ENCODE assay signal across 8 mouse cellular contexts in the genomic region with DNA sequence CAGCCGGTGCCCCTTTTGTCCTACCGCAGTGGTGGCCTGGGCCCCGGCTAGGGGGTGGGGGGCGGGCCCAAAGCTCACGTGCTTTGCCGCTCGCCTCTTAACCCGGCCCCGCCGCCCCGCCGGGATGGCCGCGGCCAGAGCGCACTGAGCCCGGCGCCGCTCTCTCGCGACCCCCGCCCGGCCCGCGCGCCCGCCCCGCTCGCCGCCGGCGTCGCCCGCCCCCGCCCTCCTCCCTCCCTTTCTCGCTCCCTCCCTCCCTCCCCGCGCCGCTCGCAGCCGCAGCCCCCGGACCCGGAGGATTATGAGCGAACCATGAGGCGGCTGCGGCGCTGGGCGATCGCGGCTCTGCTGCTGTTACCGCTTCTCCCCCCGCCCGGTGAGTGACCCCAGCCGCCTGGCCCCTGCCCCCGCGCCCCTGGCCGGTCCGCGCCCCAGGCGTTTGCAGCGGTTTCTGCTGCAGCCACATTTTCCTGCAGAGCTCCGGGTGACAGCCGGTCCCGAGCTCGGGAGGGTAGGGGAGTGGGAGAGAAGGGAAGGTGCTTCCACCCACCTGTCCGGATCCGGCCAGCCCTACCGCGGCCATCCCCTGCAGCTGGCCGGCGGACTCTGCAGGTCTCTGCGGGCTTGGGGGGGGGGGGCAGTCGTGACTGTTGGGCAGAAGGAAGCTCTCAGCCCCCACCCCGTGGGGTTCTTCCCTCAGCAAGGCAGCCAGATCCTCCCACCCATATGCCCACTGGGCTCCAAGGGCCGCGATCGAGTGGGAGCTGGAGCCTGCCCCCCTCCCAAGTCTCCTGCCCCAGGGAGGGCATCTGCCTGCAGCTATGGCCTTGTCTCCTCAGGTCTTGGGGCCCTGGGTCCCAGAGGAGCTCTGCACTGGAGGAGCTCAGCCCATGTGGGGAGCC. TPM values are rescaled to one million over a fixed set of nuclear protein-coding genes. Genes with fewer than 3 reads are reported as not detected.
DNase-seq lines count a peak whose midpoint lies in the region; ATAC-seq and TF ChIP-seq lines count a peak whose summit lies in the region.

A gene (plus strand): TSS at position 131 of the 902 bp plus-strand sequence.

- no peaks in the 10 kb centered on the region for H3K9me3 ChIP-seq in lung, embryonic 16.5 days (ENCODE audit: control insufficient read depth, low read length)
- no peaks in the 10 kb centered on the region for H3K9me3 ChIP-seq in forebrain, postnatal 0 days (ENCODE audit: low read length)
- no peaks in the 10 kb centered on the region for H3K9me3 ChIP-seq in liver, embryonic 11.5 days (ENCODE audit: control insufficient read depth, low read length)

- no peaks in the 10 kb centered on the region for H3K36me3 ChIP-seq in lung, embryonic 16.5 days (ENCODE audit: control insufficient read depth, insufficient read depth, low read length)
- H3K36me3 ChIP-seq in forebrain, postnatal 0 days (ENCODE audit: insufficient read depth) = no peaks in the 10 kb centered on the region
- no peaks in the 10 kb centered on the region for H3K36me3 ChIP-seq in liver, embryonic 11.5 days (ENCODE audit: control insufficient read depth, insufficient read depth, low read length)

- DNase-seq in embryo, embryonic 10 days (ENCODE audit: low spot score) = peak; percentile 31
- no peak for DNase-seq in embryo, embryonic 9.5 days (ENCODE audit: extremely low spot score)
- no peak for DNase-seq in lung, postnatal 14 days
- DNase-seq in forebrain, postnatal 0 days = peak; percentile 60
- no peak for DNase-seq in liver, embryonic 11.5 days (ENCODE audit: low spot score)
- peak; percentile 55 for DNase-seq in testis, postnatal 10 days (ENCODE audit: low spot score)
- no peak for DNase-seq in spleen, postnatal 36 days (ENCODE audit: low spot score in 2 of 2)

- WGBS in lung, embryonic 16.5 days = under 1% methylated on average over 55 of the region's 76 CpGs
- 3% methylated on average over 58 of the region's 76 CpGs for WGBS in forebrain, postnatal 0 days
- under 1% methylated on average over 64 of the region's 76 CpGs for WGBS in liver, embryonic 11.5 days

- no peak for TF ChIP-seq CTCF in forebrain, postnatal 0 days (IDR thresholded peaks at IDR 0.05; ENCODE audit: low read depth)

- ATAC-seq in lung, embryonic 16.5 days (ENCODE audit: low read depth) = peak; percentile 39; the same call in 1 of the 2 replicates
- ATAC-seq in forebrain, postnatal 0 days = peak; percentile 70
- ATAC-seq in liver, embryonic 11.5 days (replicated peaks; ENCODE audit: low FRiP score) = no peak

- peaks cover 21% of the 10 kb centered on the region for H3K27me3 ChIP-seq in lung, embryonic 16.5 days (ENCODE audit: control insufficient read depth, insufficient read depth, low read depth, low read length)
- H3K27me3 ChIP-seq in forebrain, postnatal 0 days (ENCODE audit: insufficient read depth, low read length) = no peaks in the 10 kb centered on the region
- H3K27me3 ChIP-seq in liver, embryonic 11.5 days (replicated peaks; ENCODE audit: control insufficient read depth, insufficient read depth, low read length) = peaks cover 47% of the 10 kb centered on the region

- no peak within 1 kb of the TSS for H3K27ac ChIP-seq in lung, embryonic 16.5 days (ENCODE audit: low read length)
- H3K27ac ChIP-seq in forebrain, postnatal 0 days (ENCODE audit: low read depth, low read length) = peak within 1 kb of the TSS; percentile 36; the same call in 1 of the 2 replicates
- no peak within 1 kb of the TSS for H3K27ac ChIP-seq in liver, embryonic 11.5 days (ENCODE audit: low read depth, low read length)

- peak within 1 kb of the TSS; percentile 100 for H3K4me2 ChIP-seq in lung, embryonic 16.5 days (ENCODE audit: low read depth, low read length)
- peak within 1 kb of the TSS; percentile 88 for H3K4me2 ChIP-seq in forebrain, postnatal 0 days (ENCODE audit: low read depth)
- H3K4me2 ChIP-seq in liver, embryonic 11.5 days = peak within 1 kb of the TSS; percentile 89

- H3K4me3 ChIP-seq in lung, embryonic 16.5 days (ENCODE audit: low read length) = peak within 1 kb of the TSS; percentile 60
- H3K4me3 ChIP-seq in forebrain, postnatal 0 days (ENCODE audit: low read depth, low read length) = peak within 1 kb of the TSS; percentile 65
- H3K4me3 ChIP-seq in liver, embryonic 11.5 days (ENCODE audit: low read depth, low read length) = peak within 1 kb of the TSS; percentile 57

- peaks cover 8% of the 10 kb centered on the region for H3K4me1 ChIP-seq in lung, embryonic 16.5 days (replicated peaks; ENCODE audit: control insufficient read depth, insufficient read depth, low read length)
- peaks cover 11% of the 10 kb centered on the region; the same call in 1 of the 2 replicates for H3K4me1 ChIP-seq in forebrain, postnatal 0 days (ENCODE audit: insufficient read depth)
- H3K4me1 ChIP-seq in liver, embryonic 11.5 days (replicated peaks; ENCODE audit: control insufficient read depth, insufficient read depth, low read length) = peaks cover 9% of the 10 kb centered on the region

- peak within 1 kb of the TSS; percentile 69 for H3K9ac ChIP-seq in lung, embryonic 16.5 days (ENCODE audit: low read length)
- peak within 1 kb of the TSS; percentile 90 for H3K9ac ChIP-seq in forebrain, postnatal 0 days
- peak within 1 kb of the TSS; percentile 26; the same call in 1 of the 2 replicates for H3K9ac ChIP-seq in liver, embryonic 11.5 days (ENCODE audit: low read depth, low read length)

RNA-seq across cellular contexts. Expression of the gene that starts here (rescaled TPM):
- polyA plus RNA-seq in lung, embryonic 16.5 days (2015; fragmentation: Nextera tagmentation; extraction: Ambion mirVana) = 5.0 and 5.1 TPM in 2 replicates
- 37.9 and 49.9 TPM in 2 replicates for total RNA-seq in forebrain, postnatal 0 days (2014; rRNA removed)
- polyA plus RNA-seq in forebrain, postnatal 0 days (2015; fragmentation: Nextera tagmentation; extraction: Ambion mirVana) = 14.1 and 17.6 TPM in 2 replicates
- 1.4 and 2.0 TPM in 2 replicates for polyA plus RNA-seq in liver, embryonic 11.5 days (2014; fragmentation: Nextera tagmentation; extraction: Ambion mirVana)

Comparison
In these comparisons a context has a peak if more than half of its experiments do, and no peak if none do; other contexts are left out.
1. DNase-seq: peak in embryo, embryonic 10 days (single experiment), forebrain, postnatal 0 days (single experiment) and testis, postnatal 10 days (single experiment); none in embryo, embryonic 9.5 days (single experiment), lung, postnatal 14 days (single experiment), liver, embryonic 11.5 days (single experiment) and spleen, postnatal 36 days (0 of 2).
2. H3K9ac ChIP-seq: peak in every context shown above with its lines; median percentile 90 in forebrain, postnatal 0 days; 69 in lung, embryonic 16.5 days; 26 in liver, embryonic 11.5 days.
3. Peak in every context shown above with its lines, with median percentiles within 50 percentile points of each other: H3K4me2 ChIP-seq and H3K4me3 ChIP-seq.